Mouse (Mus musculus): Measurements from ENCODE around the gene Mgat5b.

Gene Mgat5b

GRCm38 (mm10) chr11:117035661-117036336 is 117.1 kb downstream of the Mgat5b start:
- DNase-seq (ENCODE audit: low spot score): no peak

Measured in c-Kit-positive CD71-positive TER-119-positive erythroid progenitor cells, embryonic 14.5 days (primary cell).